Mouse (Mus musculus): ENCODE measurements around the gene Plb1.

GRCm38 (mm10) chr5:32261251-32261650 is 28.7 kb downstream of the Plb1 start:
- TF ChIP-seq CTCF (conservative IDR thresholded peaks at IDR 0.05 in 1 of 2, IDR thresholded peaks at IDR 0.05 in 1 of 2; ENCODE audit: low read depth in 2 of 2, low read length in 2 of 2) (no peak), USF2 (conservative IDR thresholded peaks at IDR 0.05; ENCODE audit: low read depth, low read length) (no peak), MYC (IDR thresholded peaks at IDR 0.05; ENCODE audit: low read depth, low read length) (no peak), TCF12 (IDR thresholded peaks at IDR 0.05; ENCODE audit: low read depth, low read length) (no peak), EP300 (IDR thresholded peaks at IDR 0.05; ENCODE audit: low read length) (no peak), POLR2A (IDR thresholded peaks at IDR 0.05; ENCODE audit: low read depth, low read length) (no peak), E2F4 (IDR thresholded peaks at IDR 0.05; ENCODE audit: insufficient replicate concordance, low read depth, low read length) (no peak), MAX (IDR thresholded peaks at IDR 0.05; ENCODE audit: low read length) (no peak), MAFK (IDR thresholded peaks at IDR 0.05; ENCODE audit: insufficient replicate concordance, low read length) (no peak), NRF1 (IDR thresholded peaks at IDR 0.05; ENCODE audit: low read depth, low read length) (no peak), USF1 (IDR thresholded peaks at IDR 0.05; ENCODE audit: low read depth, low read length) (no peak), ZKSCAN1 (IDR thresholded peaks at IDR 0.05; ENCODE audit: borderline replicate concordance, low read depth, low read length) (no peak), SMC3 (IDR thresholded peaks at IDR 0.05; ENCODE audit: low read depth, low read length) (no peak), CHD1 (IDR thresholded peaks at IDR 0.05; ENCODE audit: low read depth, low read length) (no peak)
